Mouse (Mus musculus) testis, adult 2 months (tissue): ENCODE data around the gene Fads3.

ENCODE experiments used
- CTCF ChIP-seq: fragments of 200-500 bp; IDR thresholded peaks from 2 replicates; pipeline ENCODE4 v1.5.1; 2012; ENCODE audit warnings: low read depth, mild to moderate bottlenecking, inconsistent platforms, low read length, moderate library complexity; ENCODE audit not compliant: control insufficient read depth, insufficient read depth, insufficient replicate concordance
- POLR2A ChIP-seq: fragments of 200-500 bp; IDR thresholded peaks from 2 replicates; pipeline ENCODE4 v1.6.1; 2012; ENCODE audit warnings: low read depth, mild to moderate bottlenecking, inconsistent platforms, low read length, moderate library complexity; ENCODE audit not compliant: control insufficient read depth

GRCm38 (mm10) chr19:10046346-10046745 is 5.0 kb downstream of the Fads3 start:
- TF ChIP-seq CTCF (no peak), POLR2A (no peak)
